Mouse (Mus musculus) C2C12 (cell line): ENCODE data around the gene Gng8.

Experiments used
- CEBPB ChIP-seq: IDR thresholded peaks from one replicate; pipeline ENCODE4 v1.6.1; 2011; ENCODE audit warnings: low read depth, mild to moderate bottlenecking, control low read depth, moderate library complexity
- CTCF ChIP-seq: IDR thresholded peaks from one replicate; pipeline ENCODE4 v1.5.1; 2011; ENCODE audit not compliant: control insufficient read depth, insufficient read depth, insufficient read length
- FOSL1 ChIP-seq: IDR thresholded peaks from one replicate; pipeline ENCODE4 v1.8.0; 2011; ENCODE audit warnings: mild to moderate bottlenecking, low read length; ENCODE audit not compliant: poor library complexity, insufficient read depth, severe bottlenecking
- MAX ChIP-seq: IDR thresholded peaks from one replicate; pipeline ENCODE4 v1.6.1; 2011; ENCODE audit warnings: mild to moderate bottlenecking, control low read depth
- MYOD1 ChIP-seq: IDR thresholded peaks from one replicate; pipeline ENCODE4 v1.6.1; 2011; ENCODE audit warnings: low read depth; ENCODE audit not compliant: control insufficient read depth, insufficient read length
- MYOG ChIP-seq: IDR thresholded peaks from one replicate; pipeline ENCODE4 v1.6.1; 2011; ENCODE audit not compliant: control insufficient read depth, insufficient read length; ENCODE audit errors: extremely low read depth
- USF1 ChIP-seq: IDR thresholded peaks from one replicate; pipeline ENCODE4 v1.6.1; 2011; ENCODE audit warnings: low read depth, mild to moderate bottlenecking, control low read depth, moderate library complexity

DNA sequence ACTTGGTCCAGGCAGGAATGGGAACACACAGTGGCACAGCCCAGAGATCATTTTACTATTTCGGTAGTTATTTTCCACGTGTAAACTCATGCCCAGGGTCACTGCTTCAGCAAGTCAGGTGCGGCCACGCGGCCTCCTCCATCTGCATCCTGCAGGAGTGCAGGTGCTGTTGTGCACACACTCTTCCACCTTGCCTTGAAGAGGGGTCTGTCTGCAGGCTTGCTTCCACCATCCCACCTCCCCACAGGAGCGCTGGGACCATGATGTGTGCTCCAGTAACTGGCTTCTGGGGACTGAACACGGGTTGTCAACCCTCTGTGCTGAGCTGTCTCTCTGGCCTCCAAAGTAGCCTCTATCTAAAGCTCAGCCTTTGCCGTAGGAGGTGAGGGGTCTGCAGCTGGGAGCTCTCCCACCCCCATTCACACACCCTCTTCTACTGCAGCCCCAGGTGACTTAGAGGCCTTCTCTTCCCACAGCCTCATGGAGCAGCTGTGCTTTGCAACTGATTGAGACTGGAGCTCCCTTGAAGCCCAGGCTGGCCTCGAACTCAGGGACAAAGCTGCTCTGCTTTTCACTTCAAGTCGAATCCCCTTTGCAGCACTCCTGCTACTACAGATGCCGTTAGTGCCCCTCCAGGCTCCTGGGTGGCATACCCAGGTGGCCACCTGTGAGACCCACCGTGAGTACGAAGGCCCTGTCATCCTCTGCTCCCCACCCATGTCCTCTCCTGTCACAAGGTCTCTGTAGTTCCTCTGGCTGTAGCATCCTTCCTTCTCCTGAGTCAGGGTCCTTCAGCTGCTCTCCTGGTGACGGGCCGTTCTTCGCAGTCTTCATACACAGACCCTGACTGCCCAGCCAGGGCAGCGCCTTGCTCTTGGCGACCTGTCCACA lies 23.1 kb downstream of the Gng8 start:
- TF ChIP-seq CTCF = no peak
- no peak for TF ChIP-seq USF1
- TF ChIP-seq CEBPB = no peak
- no peak for TF ChIP-seq MYOD1
- TF ChIP-seq FOSL1 = no peak
- no peak for TF ChIP-seq MYOG
- no peak for TF ChIP-seq MAX
